Mouse (Mus musculus) embryo, embryonic 11 days (tissue): ENCODE data around the gene Tmprss7.
A peak's percentile ranks its signal among the peaks of the same experiment; 100 is the strongest.

Experiments
- DNase-seq: peaks from one replicate; pipeline ENCODE4 v3.0.0-alpha.2; 2015

Gene Tmprss7

DNA sequence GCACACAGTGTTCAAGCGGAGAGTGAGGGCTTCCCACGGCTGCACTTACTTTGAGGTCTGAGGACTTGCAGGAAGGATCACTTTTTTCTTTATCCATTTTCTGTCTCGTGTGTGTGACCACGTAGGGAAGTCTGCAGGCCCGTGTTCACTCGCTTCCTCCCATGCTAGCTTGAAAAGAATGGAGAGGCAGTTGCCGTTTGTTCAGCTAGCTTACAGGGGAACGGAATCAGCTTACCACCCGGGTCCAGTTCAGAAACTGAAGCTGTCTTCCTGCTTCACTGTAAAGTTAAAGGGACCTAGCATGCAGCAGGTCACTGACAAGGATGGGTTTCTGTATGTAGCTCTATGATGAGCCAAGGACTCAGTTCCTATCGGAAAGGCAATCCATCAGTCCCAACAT lies at the start of gene Tmprss7:
Gene Tmprss7, minus strand, starts transcription at position 101 of the 400 bp plus-strand sequence.
- DNase-seq = no peak

DNA sequence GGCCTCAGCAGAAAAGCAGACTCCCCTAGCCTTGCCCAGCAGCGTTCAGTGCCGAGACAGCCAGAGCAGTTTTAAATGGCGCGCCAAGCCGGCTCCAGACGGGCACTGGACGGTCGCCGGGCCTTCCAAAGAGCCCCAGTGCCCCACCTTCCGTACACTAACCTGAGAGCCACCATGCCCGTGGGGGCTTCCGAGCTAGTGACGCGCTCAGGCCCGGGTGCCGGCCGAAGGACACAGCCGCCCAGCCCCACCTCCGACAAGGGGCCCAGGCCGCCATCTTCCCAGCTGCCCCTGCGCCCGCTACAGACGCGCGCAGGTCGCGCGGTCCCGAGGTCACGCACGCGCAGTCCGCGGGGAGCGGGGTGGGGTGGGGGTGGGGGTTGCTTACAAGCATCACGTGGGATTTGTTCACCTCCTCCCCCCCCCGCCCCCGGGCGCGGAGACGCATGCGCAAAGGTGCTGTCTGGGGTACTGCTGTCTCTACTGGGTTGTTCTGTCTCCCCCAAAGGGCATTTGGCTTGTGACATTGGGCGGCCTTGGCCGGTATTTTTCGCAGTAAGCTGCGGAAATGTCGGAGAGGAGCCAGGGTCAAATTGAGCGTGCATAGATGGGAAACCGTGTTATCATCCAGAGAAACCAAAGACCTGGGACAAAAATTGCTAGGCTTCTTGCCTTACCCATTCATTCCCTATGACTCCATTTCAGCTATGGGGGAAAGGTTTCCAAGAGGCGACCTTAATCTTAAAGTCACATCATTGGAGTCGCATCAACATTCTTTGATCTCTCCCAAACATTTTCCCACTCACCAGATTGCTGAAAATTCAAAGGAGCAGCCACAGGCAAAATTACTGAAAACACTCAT lies 49.4 kb upstream of the Tmprss7 start, which contains the start of gene Abhd10:
Gene Abhd10, minus strand, starts transcription at position 341 of the 862 bp plus-strand sequence.
- DNase-seq = peak; percentile 95

DNA sequence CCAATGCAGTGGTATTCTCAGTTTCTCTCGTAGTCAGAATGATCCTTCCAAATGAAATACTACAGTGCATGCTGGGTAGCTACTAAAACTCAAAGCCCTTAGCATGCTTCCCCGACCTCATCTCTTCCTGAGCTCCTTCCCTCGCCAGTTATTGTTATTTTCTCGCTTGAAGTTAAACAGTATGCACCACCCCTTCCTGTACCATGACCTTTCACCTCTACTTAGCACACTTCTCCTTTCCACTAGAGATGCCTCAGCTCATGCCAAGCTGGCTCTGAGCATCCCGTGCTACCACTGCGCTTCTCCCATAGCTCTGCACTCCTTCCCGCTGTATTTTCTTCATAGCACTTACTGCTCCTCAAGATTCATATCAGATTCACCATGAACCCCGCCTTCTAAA lies 44.4 kb upstream of the Tmprss7 start:
- DNase-seq = no peak

DNA sequence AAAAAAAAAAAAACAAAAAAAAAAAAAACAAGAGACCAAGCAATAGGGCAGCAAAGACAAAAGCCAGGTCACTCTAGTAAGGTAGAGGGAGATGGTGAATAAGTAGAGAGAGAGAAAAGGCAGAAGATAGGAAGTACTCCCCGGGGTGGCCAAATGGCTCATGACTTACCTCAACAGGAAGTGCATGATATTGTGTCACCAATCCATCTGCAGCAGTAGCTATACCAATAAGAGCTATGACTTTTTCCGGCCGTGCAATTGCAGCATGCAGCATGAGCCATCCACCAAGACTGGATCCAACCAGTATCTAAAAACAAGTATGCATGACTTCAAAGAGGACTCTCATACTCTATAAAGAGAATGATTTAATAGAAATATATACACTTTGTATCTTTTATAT lies 43.3 kb upstream of the Tmprss7 start:
- no peak for DNase-seq

DNA sequence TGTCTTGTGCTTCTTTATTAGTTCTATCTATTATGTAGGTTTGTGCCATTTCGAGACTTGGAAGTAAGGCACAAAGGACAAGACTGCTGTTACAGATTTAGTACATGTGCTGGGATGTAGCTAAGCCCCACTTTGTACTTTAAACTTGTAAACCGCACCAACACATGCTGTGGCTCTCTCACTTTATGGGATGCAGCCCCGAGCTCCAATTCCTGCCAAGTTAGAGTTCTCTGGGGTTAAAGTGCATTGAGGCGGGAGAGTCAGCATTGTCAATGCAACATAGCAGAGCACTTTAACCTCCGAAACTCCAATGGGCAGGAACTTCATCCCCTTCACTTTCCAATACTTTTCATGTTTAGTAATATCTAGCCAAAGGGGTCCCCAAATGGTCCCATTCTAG lies 35.7 kb upstream of the Tmprss7 start:
- no peak for DNase-seq

DNA sequence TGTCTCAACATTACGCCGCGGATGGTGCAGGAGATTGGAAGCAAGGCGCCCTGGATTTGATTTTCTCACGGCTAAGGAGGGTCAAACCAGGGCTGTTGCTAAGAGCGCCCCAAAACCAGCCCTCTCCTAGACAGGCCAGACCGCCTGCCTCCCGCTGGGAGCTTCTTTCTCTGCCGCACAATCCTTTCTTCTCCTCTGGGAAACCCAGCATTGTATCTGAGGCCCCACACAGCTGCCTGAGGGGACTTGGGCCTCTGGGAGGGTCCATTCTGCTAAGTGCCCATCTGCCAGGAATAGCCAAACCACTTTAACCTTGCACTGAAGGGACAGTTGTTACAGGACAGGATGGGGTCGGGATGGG lies 31.3 kb upstream of the Tmprss7 start:
- peak; percentile 82 for DNase-seq

DNA sequence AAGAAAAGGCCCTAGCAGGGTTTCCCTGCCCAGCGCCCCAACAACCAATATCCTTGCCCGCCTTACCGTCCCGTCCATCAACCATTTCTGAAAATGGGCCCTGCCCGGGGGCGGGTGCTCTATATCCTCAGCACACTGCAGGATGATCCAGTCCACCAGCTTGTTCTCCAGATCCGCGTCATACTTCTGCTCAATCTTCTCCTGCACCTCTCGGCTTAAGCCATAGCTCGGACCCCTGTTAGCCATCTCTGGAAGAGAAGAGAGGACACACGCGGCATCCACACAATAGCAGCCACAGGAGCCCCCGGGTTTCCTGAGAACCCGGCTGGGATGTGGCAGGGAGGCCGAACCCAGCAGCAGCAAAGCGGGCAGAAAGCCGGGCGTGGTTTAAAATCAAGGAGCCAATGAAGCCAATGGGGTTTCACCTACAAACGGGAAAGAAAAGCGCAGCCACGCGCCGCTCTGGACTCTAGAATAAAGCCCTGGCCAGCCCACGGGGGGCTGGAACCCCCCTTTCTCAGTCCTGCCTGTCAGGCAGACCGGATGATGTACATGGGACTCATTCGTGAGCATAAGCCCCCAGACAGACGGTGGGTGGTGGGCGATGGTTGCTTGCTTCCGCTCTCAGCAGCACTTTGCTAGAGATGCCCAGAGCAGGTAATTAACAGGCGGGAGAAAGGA lies 30.7 kb upstream of the Tmprss7 start, which contains the start of gene Tagln3:
Gene Tagln3, minus strand, starts transcription at position 548 of the 681 bp plus-strand sequence.
- DNase-seq = peak; percentile 88

DNA sequence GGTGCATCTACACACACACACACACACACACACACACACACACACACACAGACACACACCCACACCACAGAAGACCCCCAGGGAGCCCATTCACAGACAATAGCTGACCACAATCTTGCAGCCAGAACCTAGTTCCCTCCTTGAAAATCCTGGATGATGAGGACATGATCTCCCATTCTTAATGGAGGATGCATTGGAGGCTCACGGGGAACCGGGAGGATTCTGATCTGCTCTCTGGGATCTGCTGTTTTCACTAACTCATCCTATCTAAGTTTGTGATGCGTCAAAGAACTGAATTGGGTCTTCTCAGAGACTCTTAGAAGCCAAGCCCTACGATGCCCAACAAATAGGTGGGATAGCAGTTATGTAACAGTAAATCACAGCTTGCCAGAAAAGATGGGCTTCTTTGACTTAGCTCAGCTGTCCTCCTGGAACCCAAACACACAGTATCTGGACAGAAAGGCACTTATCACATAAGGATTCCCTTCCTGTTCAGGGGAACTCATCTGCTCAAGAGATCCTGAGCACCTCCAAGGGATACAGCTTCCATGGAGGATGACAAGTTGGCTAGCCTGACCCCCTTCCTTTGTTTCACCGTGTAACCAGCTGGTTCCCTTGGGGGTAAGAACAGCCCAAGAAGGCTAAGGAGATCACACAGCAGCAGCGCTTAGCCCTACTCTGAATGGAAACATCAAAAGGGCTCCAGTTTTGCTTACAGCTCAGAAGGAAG lies 29.9 kb upstream of the Tmprss7 start:
- peak; percentile 57 for DNase-seq

DNA sequence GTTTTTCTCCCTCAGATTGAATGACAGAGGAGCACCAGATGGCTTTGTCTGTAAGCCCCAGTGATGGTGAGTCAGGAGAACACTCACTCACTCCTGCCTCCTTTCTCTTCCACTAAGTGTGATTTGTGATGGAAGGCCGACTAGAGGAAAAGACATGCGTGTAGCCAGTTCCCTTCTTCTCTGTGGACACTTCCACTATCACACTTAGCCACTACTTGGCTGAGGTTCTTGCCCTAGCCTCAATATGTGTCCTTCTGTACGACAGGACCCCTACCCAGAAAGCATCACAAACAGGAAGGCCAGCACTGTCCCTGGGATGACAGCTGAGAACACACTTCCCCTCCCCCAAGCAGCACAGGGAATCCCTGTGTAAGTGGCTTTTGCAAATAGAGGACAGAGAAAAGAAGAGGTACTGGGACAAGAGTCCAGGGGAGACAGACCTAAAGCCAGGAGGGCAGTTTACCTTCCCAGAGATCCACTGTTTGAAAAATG lies 29.0 kb upstream of the Tmprss7 start:
- no peak for DNase-seq

DNA sequence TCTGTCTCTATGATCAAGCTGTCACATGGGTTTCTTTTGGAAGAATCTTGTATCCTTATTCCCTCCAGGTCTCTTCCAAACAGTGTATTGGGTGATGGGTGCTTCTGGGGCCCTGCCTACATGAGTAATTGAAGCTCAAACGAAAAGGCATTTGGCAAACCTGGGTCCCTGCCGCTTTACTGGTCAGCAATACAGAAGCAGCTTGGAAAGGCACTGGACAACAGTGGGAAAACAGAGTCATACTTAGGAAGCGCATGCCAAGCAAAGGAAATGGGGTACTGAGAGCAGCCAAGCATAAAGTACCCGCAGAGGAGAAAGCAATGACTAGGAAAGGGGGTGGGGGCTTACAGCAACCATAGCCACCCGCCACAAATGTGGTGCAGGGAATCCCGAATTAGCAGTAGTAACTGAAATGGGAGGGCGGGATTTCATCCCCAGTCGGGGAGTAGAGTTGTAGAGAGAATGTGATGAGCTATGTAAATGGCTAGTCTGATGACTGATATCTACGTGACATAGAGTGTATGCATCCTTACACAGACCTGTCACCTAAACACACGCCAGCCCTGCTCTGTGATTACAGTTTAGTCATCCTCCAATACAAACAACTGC lies 26.7 kb upstream of the Tmprss7 start:
- no peak for DNase-seq

DNA sequence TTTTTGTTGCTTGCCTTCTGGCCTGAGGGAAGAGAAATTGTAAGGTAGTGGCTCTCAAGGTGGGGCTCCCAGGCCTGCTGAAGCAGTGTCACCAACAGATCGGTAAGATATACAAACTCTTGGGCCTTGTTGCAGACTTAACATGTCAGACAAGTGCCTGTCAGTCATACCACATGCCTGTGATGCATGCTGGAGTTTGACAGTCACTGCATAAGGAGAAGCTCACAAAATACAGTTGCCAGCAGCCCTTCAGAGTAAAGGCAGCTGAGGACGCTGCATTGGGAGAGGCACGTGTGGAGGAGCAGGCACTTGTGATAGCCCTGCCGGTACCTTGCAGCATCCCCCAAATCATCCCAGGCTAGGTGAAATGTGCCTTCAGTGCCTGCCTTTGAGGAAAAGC lies 24.8 kb upstream of the Tmprss7 start:
- DNase-seq = no peak

DNA sequence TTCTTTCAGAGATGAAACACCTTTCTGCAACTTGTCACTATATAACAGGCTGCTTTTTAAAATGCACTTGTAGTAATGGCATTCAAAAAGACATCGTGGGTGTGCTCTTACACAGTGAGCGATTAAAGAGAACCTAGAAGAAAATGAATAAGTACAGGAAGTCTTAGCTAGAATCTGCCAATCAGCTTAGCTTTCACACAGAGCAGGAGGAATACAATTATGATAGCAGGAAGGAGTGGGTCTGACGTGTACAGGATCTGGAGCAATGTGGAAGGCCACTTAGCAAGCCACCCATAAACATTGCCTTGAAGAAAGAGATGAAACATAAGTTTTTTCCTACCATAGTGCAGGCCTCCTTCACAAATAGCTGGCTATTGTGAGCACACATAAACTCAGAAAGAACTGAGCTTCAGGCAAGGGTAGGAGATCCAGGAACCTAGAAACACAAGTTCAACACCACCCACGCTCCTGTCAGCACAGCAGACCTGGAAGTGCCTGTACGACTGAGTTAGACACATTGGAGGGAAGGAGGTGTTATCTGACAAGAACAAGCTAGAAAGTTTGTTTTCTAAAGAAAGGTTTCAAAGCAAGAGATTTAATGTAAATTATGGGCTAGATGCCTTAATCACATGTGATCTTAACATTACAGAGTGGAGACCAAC lies 21.2 kb upstream of the Tmprss7 start:
- no peak for DNase-seq

DNA sequence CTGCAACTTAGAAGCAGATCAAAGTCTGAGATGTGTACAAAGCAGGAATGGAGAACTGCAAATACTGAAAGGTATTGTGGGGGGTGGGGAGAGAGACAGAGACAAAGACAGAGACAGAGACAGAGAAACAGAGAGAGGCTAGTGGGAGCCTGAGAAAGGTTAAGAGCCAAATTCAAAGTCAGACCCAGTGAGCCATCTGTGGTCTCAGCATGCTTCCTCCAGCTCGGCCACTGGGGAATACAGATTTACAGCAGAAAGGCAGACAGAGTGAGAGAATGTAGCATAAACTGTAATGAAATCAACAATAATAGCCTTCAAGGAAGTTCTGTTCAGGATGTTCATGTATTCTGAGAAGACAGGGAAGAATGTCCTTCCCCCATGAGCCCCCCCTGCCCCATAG lies 20.4 kb upstream of the Tmprss7 start:
- no peak for DNase-seq

DNA sequence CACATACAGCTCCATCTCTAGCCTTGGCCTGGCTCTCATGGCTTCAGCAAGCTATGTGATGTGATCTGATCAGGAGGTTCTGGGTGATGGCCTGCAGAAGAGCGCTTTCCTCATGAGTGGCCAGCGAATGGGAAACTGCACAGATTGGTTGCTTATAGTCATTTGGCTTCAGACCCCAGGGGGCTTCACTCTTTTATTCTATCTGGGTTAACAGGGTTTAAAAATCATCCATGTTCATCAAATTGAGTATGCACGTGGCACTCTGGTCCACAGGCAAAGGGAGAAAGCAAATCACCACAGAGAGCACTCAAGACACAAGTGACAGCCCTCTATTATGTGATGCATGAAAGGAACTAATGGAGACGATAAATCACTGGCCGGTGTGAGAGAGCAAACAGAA lies 19.8 kb upstream of the Tmprss7 start:
- no peak for DNase-seq

DNA sequence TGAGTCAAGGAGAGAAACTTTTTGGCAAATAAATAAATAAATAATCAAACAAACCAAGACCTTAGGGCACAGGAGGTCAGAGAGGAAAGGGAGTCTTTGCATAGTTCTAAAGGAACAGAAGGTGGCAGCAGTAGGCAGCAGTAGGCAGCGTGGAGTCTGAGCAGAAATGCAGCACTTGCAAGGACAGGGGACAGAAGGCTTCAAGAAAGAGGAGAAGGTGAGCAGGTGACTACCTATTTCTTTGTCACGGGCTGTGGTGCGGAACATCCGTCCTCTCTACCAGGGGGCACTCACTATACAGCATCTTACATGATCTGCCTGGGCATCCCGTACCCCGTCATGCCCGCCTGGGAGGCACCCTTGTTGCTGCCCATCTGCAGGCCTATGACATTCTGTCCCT lies 17.8 kb upstream of the Tmprss7 start:
- DNase-seq = peak; percentile 13

DNA sequence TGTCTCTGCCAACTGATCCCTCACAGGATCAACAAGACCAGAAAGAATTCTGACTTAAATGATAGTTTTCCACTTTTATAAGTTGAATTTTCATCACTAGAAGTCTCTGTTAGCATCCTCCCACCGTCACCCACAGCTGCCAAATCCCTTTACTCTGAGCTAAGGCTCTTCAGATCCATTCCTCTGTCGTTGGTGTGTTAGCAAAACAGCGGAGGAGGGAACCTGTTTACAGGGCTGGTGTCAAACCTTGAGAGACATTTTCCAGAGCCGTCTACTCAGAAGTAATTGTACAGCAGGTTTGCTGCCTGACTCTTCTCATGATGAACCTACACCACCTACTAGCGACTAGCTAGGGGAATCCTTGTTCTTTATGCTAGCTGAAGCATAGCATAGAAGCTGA lies 5.8 kb upstream of the Tmprss7 start:
- no peak for DNase-seq

DNA sequence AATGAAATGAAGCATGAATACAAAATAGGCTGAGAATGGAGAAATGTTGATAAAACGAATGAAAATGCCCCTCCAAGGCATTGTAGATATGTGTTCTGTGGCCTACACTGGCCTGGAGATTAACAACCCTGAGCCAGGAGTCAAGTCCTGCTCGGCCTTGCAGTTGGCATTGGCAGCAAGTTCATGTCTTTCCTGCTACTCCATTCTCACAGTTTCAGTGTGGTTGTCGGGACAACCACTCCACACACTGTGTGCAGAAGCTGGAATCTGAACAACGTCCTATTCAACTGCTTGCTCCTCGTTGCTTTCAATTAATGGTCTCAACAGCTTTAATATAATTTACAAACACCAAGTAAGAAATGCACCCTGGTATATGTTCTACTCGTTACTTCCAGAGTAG lies 4.5 kb upstream of the Tmprss7 start:
- DNase-seq = no peak

DNA sequence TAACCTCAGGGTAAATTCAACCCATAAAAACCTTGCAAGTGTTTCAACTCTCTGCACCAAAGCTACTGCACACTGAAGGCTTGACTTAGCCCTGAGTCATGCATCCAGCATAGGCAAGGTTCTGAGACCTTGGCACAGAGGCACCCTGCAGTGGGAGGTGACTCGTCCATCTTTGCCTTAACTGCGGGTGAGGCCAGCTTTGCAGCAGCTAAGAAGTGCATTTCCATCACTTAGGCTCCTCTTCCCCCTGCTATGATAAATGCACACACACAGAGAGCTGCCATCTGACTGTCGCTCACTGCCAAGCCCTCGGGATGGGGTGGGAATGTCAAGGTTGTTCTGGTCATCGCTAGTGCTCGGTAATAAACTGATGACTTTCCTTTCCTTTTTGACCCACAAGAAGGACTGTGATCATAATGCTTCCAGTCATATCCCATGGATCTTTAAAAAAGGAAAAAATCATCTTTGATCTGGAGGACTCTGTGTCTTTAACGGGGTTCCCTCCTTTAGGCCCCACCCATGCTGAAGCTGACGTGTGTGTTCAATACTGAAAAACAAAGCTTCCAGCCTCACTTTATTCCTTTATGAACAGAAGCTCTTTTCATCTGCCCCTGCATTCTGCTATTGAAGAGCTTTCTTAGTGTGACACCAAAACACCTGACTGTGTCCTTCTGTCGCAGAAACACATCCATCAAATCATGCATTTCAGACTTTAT lies 2.1 kb upstream of the Tmprss7 start:
- DNase-seq = no peak

DNA sequence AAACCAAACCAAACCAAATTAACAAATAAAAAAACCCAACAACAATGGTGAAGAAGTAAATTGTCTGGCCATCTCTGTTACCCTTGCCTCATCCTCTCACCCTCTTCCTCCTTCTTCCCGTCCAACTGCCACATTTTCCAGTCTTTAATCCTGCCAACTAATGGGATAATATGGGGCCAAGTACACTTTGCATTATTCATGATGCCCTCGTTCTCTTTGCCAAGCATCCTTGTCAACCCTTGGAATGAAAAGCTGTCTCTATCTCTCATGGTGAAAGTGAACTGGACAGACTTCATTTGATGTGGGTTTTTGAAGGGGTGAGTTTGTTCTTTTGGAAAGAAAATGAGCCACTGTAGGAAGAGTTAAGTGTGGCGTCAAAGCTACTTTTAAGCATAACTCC lies 607 bp downstream of the Tmprss7 start:
- DNase-seq = no peak

DNA sequence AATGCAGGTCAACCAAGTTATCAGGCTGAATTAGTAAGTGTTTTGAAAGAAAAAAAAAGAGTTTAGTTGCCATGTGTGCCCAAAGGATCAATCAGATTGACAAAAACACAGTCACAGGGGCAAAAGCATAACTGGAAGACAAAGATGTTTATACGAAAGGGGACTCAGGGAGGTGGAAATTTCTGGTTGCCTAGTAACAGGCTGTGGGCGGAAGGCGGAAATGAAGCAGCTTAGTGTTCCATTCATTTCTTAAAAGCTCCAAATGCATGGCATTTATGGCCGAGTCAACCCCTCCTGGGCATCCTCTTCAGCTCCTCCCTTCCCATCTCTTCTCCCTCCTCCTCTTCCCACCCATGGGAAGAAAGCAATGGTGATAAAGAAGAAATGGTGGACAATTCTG lies 3.3 kb downstream of the Tmprss7 start:
- peak; percentile 54 for DNase-seq

DNA sequence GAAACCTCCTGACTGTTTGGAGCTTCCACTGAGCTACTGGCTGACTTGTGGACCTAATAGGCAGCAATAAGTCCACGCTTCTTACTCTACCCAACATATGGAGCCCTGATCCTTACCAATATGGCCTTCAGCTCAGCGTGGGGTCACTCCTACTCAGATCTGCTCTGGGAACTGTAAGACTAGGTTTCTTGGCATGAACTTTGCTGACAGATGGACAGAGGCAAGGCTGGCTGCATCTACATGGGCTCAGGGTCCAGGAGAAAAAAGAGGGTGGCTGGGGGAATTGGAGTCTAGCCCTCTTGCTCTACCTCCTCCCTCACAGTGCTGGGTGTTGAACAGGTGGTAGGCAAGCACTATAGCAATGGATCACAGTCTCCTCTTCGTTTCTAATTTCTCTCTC lies 6.6 kb downstream of the Tmprss7 start:
- DNase-seq = no peak

DNA sequence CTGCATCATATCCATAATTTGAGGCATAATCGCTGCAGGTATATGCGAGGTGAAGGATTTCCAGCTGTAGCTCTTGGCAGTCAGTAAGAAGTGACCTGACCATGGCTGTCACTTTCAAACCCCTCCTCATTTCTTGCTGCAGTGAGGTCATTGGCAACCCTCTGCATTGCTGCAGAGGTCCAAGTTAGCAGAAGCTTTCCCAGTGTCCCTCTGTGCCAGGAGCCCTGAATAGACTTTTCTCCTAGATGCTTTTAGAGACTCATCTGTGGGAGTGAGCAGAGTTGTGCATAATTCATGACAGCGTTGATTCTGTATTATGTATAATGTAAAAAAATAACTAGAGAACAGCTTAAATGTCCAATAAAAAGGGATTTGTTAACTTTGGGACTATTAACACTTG lies 8.2 kb downstream of the Tmprss7 start:
- DNase-seq = no peak
